Mouse (Mus musculus) gastrocnemius, postnatal 14 days (tissue): ENCODE measurements around the gene Gm9913. TPM values are rescaled to one million over a fixed set of nuclear protein-coding genes. Genes with fewer than 3 reads are reported as not detected.

Experiments used
- DNase-seq: peaks from one replicate; pipeline ENCODE4 v3.0.0; 2021; ENCODE audit warnings: mixed read lengths
- intact Hi-C: fragments of 180-260 bp; cut with DNase I; formaldehyde crosslinking; loops from one replicate; pipeline ENCODE4 v1.15.1; 2025; ENCODE audit warnings: low total_unique reads
- total RNA-seq, 2 experiments: library from RNA; stranded (reverse); gene quantifications; 2 replicates each; pipeline ENCODE4 v1.2.3; 2021

Gene Gm9913
- total RNA-seq, 2 experiments from 2014 or later: 0.16 to 0.18 TPM

- intact Hi-C loops: loop anchor here (10.0 kb wide), 1 partner anchor 159 kb away; no protein-coding TSS in a partner anchor
- DNase-seq: no peak
These were observed 10.6 kb upstream of the Gm9913 start for GRCm38 (mm10) chr2:125494291-125494690.

- intact Hi-C loops: loop anchor here (10.0 kb wide), 1 partner anchor 160 kb away; no protein-coding TSS in a partner anchor
- DNase-seq: no peak
These were observed 9.8 kb upstream of the Gm9913 start for GRCm38 (mm10) chr2:125494831-125495812.

- DNase-seq: peak; percentile 23
- intact Hi-C loops: loop anchor here (10.0 kb wide), 1 partner anchor 162 kb away; no protein-coding TSS in a partner anchor
These were observed 8.2 kb upstream of the Gm9913 start for GRCm38 (mm10) chr2:125496696-125497095.

- intact Hi-C loops: loop anchor here (10.0 kb wide), 1 partner anchor 163 kb away; no protein-coding TSS in a partner anchor
- no peak for DNase-seq
These were observed 6.7 kb upstream of the Gm9913 start for GRCm38 (mm10) chr2:125498216-125498615.

- intact Hi-C loops: loop anchor here (10.0 kb wide), 1 partner anchor 103 kb away; no protein-coding TSS in a partner anchor
- no peak for DNase-seq
These were observed 3.4 kb upstream of the Gm9913 start for GRCm38 (mm10) chr2:125501526-125501925.

GRCm38 (mm10) chr2:125505746-125506315 lies 942 bp downstream of the Gm9913 start:
- DNase-seq: peak; percentile 69
- intact Hi-C loops: loop anchor here (10.0 kb wide), 1 partner anchor 99 kb away; no protein-coding TSS in a partner anchor

- DNase-seq: peak; percentile 82
- intact Hi-C loops: loop anchor here (10.0 kb wide), 1 partner anchor 98 kb away; no protein-coding TSS in a partner anchor
These were observed 1.6 kb downstream of the Gm9913 start for GRCm38 (mm10) chr2:125506316-125507054.

GRCm38 (mm10) chr2:125507893-125508292 lies 3.0 kb downstream of the Gm9913 start, which contains the start of gene Fbn1:
Gene Fbn1 (minus strand): TSS chr2:125507993.
- no peak for DNase-seq
- intact Hi-C loops: loop anchor here (10.0 kb wide), 1 partner anchor 97 kb away; no protein-coding TSS in a partner anchor

GRCm38 (mm10) chr2:125508381-125508780 lies 3.5 kb downstream of the Gm9913 start:
- DNase-seq: no peak
- intact Hi-C loops: loop anchor here (10.0 kb wide), 1 partner anchor 96 kb away; no protein-coding TSS in a partner anchor

GRCm38 (mm10) chr2:125510752-125511151 lies 5.9 kb downstream of the Gm9913 start:
- DNase-seq: peak; percentile 35
- intact Hi-C loops: no loop called here

GRCm38 (mm10) chr2:125511898-125512297 lies 7.0 kb downstream of the Gm9913 start:
- no peak for DNase-seq
- intact Hi-C loops: no loop called here

- intact Hi-C loops: no loop called here
- no peak for DNase-seq
These were observed 7.7 kb downstream of the Gm9913 start for GRCm38 (mm10) chr2:125512544-125512943.

GRCm38 (mm10) chr2:125514391-125514790 lies 9.5 kb downstream of the Gm9913 start:
- DNase-seq: no peak
- intact Hi-C loops: no loop called here

GRCm38 (mm10) chr2:125515291-125516057 lies 10.6 kb downstream of the Gm9913 start:
- intact Hi-C loops: no loop called here
- DNase-seq: no peak

GRCm38 (mm10) chr2:125516594-125516993 lies 11.7 kb downstream of the Gm9913 start:
- intact Hi-C loops: no loop called here
- peak; percentile 67 for DNase-seq

GRCm38 (mm10) chr2:125525484-125525883 lies 20.6 kb downstream of the Gm9913 start:
- intact Hi-C loops: no loop called here

GRCm38 (mm10) chr2:125526566-125526965 lies 21.7 kb downstream of the Gm9913 start:
- intact Hi-C loops: no loop called here
- no peak for DNase-seq

More at GRCm38 (mm10) chr2:125525484-125525883, 20.6 kb downstream of the Gm9913 start:
- no peak for DNase-seq

- intact Hi-C loops: no loop called here
- peak; percentile 59 for DNase-seq
These were observed 25.8 kb downstream of the Gm9913 start for GRCm38 (mm10) chr2:125530665-125531064.
